Mouse (Mus musculus): ENCODE measurements around the gene Cwh43. TPM values are rescaled to one million over a fixed set of nuclear protein-coding genes. Genes with fewer than 3 reads are reported as not detected.

Cwh43 gene
- polyA plus RNA-seq (2014; fragmentation: Illumina TruSeq; extraction: RNeasy Lipid Tissue Mini Kit (QIAGEN cat#74804); ENCODE audit: low read depth, low replicate concordance) = 56.9 TPM

DNA sequence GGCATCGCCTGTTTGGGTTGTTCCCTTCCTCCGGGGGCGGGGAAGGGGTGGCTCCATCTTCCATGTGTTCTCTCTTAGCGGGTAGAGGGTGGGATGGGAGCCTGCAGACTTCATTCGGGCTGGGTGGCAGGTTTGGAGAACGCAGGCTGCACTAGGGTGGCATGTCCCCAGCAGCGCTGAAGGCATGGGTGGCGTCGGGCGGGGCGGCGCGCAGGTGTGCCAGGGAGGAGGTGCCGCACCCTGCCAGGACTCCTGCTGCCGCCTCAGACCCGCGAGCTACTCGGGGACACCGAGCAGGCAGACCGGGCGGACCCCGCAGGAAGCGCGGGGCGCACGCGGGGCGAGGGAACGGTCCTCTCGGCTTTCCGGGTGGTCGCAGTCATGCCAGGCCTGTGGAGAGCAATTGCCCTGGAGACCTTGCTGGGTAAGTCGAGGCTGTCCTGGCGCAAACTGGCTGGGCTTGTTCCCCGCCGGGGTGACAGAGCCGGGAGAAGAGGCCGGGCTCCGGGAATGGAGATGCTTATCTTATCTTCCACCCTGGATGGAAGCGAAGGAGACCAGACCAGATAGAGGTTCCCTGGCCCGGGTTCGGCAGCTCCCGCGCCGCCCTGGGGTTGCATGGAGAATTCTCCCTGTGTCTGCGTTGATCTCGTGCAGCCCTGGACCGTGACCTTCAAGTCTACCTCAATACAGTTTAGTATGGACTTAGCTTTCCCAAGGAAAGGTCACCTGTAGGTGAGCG is at the start of gene Cwh43:
Gene Cwh43 (plus strand): TSS at position 95 of the 742 bp plus-strand sequence.

DNA sequence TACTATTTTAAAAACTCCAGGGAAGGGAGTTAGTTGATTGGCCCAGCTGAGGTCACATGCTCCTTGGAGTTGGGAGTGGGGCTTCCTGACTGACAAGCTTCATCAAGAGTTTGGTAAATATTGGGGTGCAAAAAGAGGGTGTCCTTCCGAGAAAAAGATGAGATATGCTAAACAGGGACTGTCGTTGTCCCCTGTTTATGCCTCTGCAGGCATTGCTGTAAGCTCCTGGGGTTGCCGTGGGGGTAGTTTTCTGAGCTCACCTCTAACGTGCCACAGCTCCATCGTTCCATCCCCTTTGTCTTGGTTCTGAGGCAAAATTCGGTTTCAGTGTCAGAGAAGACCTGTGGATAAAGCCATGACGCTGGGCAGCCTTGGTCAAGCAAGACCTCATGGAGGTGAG is 74.8 kb downstream of the Cwh43 start, which contains the start of gene Dcun1d4:
Gene Dcun1d4 (plus strand): TSS at position 301 of the 400 bp plus-strand sequence.

Other genes with a start within 250 kb of the Cwh43 start
- gene Fryl, start 149.5 kb upstream of the Cwh43 start, polyA plus RNA-seq (2014; fragmentation: Illumina TruSeq; extraction: RNeasy Lipid Tissue Mini Kit (QIAGEN cat#74804); ENCODE audit: low read depth, low replicate concordance) = 47.4 TPM
- gene Ociad1, start 113.3 kb upstream of the Cwh43 start, polyA plus RNA-seq (2014; fragmentation: Illumina TruSeq; extraction: RNeasy Lipid Tissue Mini Kit (QIAGEN cat#74804); ENCODE audit: low read depth, low replicate concordance) = 161 TPM
- 44.1 TPM for gene Ociad2, start 65.0 kb upstream of the Cwh43 start, polyA plus RNA-seq (2014; fragmentation: Illumina TruSeq; extraction: RNeasy Lipid Tissue Mini Kit (QIAGEN cat#74804); ENCODE audit: low read depth, low replicate concordance)
- gene Dcun1d4, start 74.9 kb downstream of the Cwh43 start, polyA plus RNA-seq (2014; fragmentation: Illumina TruSeq; extraction: RNeasy Lipid Tissue Mini Kit (QIAGEN cat#74804); ENCODE audit: low read depth, low replicate concordance) = 18.7 TPM
- gene Lrrc66, start 226.5 kb downstream of the Cwh43 start, polyA plus RNA-seq (2014; fragmentation: Illumina TruSeq; extraction: RNeasy Lipid Tissue Mini Kit (QIAGEN cat#74804); ENCODE audit: low read depth, low replicate concordance) = 0.15 TPM
- gene Sgcb, start 241.7 kb downstream of the Cwh43 start, polyA plus RNA-seq (2014; fragmentation: Illumina TruSeq; extraction: RNeasy Lipid Tissue Mini Kit (QIAGEN cat#74804); ENCODE audit: low read depth, low replicate concordance) = 11.1 TPM
- 21.9 TPM for gene Spata18, start 245.3 kb downstream of the Cwh43 start, polyA plus RNA-seq (2014; fragmentation: Illumina TruSeq; extraction: RNeasy Lipid Tissue Mini Kit (QIAGEN cat#74804); ENCODE audit: low read depth, low replicate concordance)